Mouse (Mus musculus) spleen, adult 2 months (tissue): Measurements from ENCODE around the gene Tnn.

Experiments
- CTCF ChIP-seq: fragments of 200-500 bp; IDR thresholded peaks from 2 replicates; pipeline ENCODE4 v1.5.1; 2011; ENCODE audit warnings: mild to moderate bottlenecking, inconsistent platforms; ENCODE audit not compliant: insufficient read depth, insufficient read length, insufficient replicate concordance; ENCODE audit errors: extremely low read depth
- POLR2A ChIP-seq: fragments of 200-500 bp; IDR thresholded peaks from 2 replicates; pipeline ENCODE4 v1.6.1; 2011; ENCODE audit warnings: low read depth, low read length, inconsistent platforms

GRCm38 (mm10) chr1:160050898-160051297 is 102.5 kb downstream of the Tnn start:
- TF ChIP-seq CTCF (no peak), POLR2A (no peak)
